Mouse (Mus musculus): ENCODE data around the gene 4921507P07Rik.
"Not testable (repeated sequence)": the region's sequence is repeated elsewhere in the genome, so short reads cannot be mapped to it uniquely, and the experiment has no call there.

4921507P07Rik gene

GRCm38 (mm10) chr6:50557566-50557965 is 38.9 kb downstream of the 4921507P07Rik start:
- no peak for DNase-seq (ENCODE audit: low read depth)

- DNase-seq (ENCODE audit: low read depth) = not testable (repeated sequence)
These were observed 42.2 kb downstream of the 4921507P07Rik start for GRCm38 (mm10) chr6:50554223-50554622.

- no peak for DNase-seq (ENCODE audit: low read depth)
These were observed 43.4 kb downstream of the 4921507P07Rik start for GRCm38 (mm10) chr6:50552881-50553518.

DNA sequence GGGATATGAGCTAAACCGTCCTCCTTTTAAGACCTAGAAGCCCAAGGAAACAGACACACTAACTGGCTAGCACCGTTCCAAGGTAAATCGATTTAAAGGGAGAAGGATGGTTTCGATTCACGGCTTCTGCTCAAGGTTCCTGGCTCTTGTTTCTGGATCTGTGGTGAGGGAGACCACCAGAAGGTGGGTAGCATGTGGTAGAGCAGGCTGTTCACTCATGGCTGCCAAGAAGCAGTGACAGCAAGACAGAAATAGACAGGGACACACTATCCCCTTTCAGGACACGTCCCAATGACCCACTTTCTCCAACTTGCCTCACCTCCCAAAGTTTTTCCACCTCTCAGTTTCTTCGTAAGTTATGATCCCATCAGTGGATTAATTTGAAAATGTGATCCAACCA is 46.6 kb downstream of the 4921507P07Rik start:
- no peak for DNase-seq (ENCODE audit: low read depth)

DNA sequence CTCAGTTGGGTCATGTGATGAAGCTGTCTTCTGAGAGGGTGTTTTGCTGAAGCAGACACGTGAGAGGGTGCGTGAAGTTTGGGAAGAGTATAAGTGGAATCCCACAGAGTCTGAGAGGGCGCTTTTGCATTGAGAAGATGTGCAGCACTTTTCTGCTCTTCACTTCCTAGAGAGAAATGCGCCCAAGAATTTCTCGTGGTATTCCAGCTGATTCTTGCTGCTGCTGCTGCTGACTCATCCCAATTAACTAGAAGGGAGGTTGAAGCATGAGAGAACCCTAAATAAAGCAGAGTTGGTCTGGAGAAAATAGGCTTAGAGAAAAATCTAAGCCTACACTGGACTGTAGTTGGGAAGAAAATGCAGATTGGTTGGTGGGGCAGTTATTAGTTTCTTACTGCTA is 47.4 kb downstream of the 4921507P07Rik start:
- DNase-seq (ENCODE audit: low read depth) = no peak

DNA sequence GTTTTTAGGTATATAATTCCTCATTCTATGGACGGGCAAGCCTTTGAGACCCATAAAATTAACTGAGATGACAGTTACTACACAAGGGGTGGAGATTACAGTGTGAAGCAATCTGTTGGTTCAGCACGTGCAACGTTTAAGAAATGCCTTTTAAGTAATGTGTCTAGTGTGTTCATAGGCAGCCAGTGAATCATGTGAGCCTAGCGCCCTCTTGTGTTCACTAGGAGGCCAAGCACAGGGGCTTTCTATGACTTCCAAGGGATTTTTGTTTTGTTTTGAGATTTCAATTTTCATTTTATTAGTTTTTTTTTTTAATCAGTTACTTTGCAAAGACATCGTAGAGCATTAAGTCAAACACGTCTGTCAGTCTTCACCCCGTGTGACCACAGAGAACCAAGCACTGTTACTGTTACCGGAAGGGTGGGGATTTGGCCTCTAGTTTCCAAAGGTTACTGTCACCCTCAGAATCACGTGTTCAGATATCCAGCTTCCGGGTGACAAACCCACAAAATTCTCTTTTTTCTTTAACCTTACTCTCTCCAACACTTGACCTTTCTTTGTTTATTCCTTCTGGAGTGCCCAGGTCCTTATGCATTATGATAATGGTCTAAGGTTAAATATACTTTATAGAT is 50.9 kb downstream of the 4921507P07Rik start:
- no peak for DNase-seq (ENCODE audit: low read depth)

GRCm38 (mm10) chr6:50542535-50542934 is 53.9 kb downstream of the 4921507P07Rik start:
- no peak for DNase-seq (ENCODE audit: low read depth)

DNA sequence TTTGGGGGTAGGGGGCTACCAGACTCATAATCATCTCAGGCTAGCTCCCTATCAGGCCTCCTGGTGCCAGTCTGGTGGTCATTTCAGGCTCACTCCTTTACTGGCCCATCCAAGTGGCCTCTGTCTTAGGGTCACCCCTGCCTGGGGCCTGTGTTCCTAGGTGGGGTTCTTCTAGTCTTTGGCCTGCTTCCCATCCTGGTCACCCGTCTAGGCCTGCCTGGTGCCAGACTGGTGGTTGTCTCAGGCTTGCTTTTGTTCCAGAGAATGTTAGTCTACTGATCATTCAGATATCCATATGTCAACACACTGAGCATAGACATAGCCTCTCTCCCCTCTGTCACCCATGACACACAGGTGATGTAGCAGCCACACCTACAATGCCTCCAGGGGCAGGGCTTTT is 56.8 kb downstream of the 4921507P07Rik start:
- no peak for DNase-seq (ENCODE audit: low read depth)

DNA sequence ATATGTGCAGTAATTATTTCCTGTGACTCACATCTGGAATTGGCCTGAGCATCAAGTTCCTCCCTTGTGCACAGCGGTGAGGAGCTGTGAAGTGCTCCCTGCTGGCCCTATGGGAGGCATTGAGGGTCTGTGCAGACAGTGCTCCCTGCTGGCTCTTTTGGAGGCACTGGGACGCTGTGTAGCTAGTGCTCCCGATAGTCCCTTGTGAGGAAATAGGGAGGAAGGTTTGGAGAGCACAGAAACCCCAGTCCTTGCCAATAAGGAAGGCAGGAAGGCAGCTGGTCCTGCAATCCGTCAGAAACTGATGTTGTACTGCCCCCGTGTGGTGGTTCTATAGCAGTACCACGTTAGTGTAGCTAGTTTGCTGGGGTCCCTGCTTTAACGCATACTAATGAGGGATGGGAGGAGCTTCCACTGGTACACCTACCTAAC is 60.0 kb downstream of the 4921507P07Rik start:
- DNase-seq (ENCODE audit: low read depth) = peak; percentile 81

DNA sequence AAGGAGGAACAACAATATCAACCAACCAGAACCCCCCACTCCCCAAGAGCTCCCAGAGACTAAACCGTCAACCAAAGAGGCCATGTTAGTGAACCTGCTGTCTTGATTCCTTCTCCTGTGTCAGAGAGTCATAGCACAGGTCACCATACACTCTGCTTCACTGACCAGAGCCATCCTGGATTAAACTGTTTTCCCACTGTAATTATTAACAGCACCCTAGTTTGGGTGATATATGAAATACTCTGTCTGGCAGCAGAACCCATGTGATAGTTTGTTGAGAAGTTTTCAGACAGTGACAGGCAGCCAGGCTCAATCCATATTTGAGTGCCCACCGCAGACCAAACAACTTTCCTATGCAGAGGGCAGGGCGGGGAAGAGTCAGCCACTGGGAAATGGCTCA is 61.1 kb downstream of the 4921507P07Rik start:
- DNase-seq (ENCODE audit: low read depth) = no peak

- no peak for DNase-seq (ENCODE audit: low read depth)
These were observed 64.5 kb downstream of the 4921507P07Rik start for GRCm38 (mm10) chr6:50531920-50532319.

DNA sequence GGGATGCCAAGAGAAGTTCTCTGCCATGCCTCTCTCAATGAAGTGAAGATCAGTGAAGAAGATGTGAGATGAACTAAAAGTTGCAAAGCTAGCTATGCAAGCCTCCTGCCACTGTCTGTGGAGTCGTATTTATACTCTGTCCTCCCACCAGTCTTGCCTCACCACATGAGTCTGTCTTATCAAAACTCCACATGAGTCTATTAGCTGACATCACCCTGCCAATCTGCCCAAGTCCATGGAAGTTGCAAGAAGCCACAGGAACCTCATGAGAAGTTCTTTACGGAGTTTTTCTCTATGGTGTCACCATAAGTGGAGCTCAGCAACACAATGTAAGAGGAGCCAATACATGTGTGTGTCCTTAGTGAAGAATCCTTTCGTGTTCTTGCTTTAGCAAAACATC is 65.4 kb downstream of the 4921507P07Rik start:
- DNase-seq (ENCODE audit: low read depth) = no peak

- DNase-seq (ENCODE audit: low read depth) = no peak
These were observed 67.2 kb downstream of the 4921507P07Rik start for GRCm38 (mm10) chr6:50529194-50529593.

DNA sequence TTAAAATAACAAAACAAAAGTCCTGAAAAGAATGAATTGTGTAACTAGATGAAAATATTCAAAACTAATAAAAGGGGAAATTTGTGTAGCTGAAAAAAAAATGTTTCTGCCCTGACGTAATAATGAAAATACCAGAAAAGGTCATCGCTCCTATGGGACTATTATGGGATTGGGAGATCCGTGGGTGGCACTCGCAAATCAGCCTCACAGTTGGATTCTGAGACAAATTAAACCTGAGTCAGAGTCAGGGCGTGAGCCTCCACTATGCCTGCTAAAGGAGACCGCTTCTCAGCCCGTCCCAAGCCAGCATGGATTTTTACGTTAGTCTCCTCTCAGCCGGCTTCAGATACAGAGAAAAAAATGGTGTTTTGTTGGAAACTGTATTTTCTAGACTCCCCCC is 69.0 kb downstream of the 4921507P07Rik start:
- peak; percentile 60 for DNase-seq (ENCODE audit: low read depth)

DNA sequence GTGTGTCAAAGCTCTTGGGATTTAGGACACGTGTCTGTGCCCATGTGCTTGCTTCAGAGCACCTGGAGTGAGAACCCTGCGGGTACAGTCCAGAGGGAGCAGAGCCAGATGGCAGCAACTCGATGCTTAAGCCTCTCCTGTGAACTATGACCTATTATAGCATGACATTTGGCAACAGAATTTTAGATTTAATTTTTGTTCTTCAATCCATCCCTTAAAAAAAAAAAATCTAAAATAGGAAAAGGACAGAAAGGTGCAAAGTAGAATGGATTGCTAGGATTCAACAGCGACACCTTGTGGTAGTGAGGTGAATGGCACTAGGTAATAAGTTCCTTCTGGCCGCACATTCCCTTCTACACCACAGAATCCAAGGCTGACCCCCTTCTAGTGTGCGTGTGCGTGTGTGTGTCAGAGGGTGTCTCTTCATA is 69.8 kb downstream of the 4921507P07Rik start:
- DNase-seq (ENCODE audit: low read depth) = peak; percentile 69

DNA sequence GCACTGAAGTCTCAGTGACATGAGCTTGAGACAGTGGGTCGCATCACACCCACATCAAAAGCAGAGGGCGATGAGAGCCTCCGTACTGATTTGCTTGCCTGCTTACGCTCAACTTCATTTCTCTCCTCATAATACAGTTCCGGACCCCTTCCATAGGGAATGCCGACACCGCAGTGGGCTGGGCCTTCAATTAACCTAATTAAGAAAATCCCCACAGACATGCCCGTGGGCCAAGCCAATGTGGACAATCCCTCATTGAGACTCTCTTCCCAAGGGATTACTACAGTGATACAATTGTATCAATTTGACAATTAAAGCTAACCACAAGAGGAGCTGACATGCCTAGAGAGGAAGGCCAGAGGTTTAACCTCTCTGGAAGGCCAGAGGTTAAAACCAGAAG is 70.6 kb downstream of the 4921507P07Rik start:
- no peak for DNase-seq (ENCODE audit: low read depth)

DNA sequence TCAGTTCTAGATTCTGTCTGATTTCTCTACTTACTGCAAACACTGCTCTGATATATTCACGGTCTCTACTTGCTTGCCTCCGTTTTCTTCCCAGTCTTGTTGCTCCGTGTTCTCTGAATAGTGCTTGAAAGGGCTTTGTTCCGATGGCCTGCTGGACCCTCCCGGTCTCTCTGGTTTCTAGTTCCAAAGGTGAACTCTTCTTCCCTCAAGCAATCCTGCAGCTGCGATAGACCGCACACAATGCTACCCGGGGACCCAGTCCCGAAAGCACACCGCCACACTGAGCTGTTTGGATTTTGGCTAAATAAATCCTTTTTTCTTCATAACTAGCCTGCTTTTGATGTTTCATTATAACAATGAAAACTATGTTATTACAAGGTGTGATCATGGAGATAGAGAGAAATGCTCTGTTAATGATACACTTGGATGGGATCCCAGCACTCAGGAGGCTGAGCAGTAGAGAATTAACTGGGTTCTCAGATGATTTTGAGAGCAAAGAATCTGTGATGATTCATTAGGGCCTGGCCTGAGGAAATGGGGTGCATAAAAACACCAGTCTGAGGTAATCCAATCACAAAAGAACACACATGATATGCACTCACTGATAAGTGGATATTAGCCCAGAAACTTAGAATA is 72.1 kb downstream of the 4921507P07Rik start:
- DNase-seq (ENCODE audit: low read depth) = no peak

Measured in fibroblast of lung, adult 2 months (primary cell).